Mouse (Mus musculus) heart, postnatal 0 days (tissue): ENCODE measurements around the gene Kctd19. TPM values are rescaled to one million over a fixed set of nuclear protein-coding genes. Genes with fewer than 3 reads are reported as not detected.

Source experiments
- ATAC-seq: fragments of 200-750 bp; cut with Nextera tagmentation; 2 replicates; pipeline ENCODE4 v1.8.0; 2017; ENCODE audit warnings: low read depth, moderate number of reproducible peaks, moderate library complexity; ENCODE audit not compliant: insufficient read depth
- DNase-seq: peaks from one replicate; pipeline ENCODE4 v3.0.0-alpha.2; 2016; ENCODE audit warnings: low spot score
- H3K27ac ChIP-seq: fragments of 300-500 bp; sonication (generic); 2 replicates; pipeline ENCODE4 v1.5.1; 2014; ENCODE audit warnings: low read depth, mild to moderate bottlenecking
- H3K27me3 ChIP-seq: fragments of 300-500 bp; sonication (generic); 2 replicates; pipeline ENCODE4 v1.6.1; 2014; ENCODE audit warnings: low read length, mixed read lengths; ENCODE audit not compliant: control insufficient read depth, insufficient read depth
- H3K36me3 ChIP-seq: fragments of 300-500 bp; sonication (generic); replicated peaks from 2 replicates; pipeline ENCODE4 v1.6.1; 2014; ENCODE audit warnings: low read length, mixed read lengths; ENCODE audit not compliant: control insufficient read depth, insufficient read depth
- H3K4me1 ChIP-seq: fragments of 300-500 bp; sonication (generic); 2 replicates; pipeline ENCODE4 v1.6.1; 2014; ENCODE audit warnings: antibody characterized with exemption; ENCODE audit not compliant: control insufficient read depth, insufficient read depth
- H3K4me2 ChIP-seq: fragments of 300-500 bp; sonication (generic); 2 replicates; pipeline ENCODE4 v1.6.1; 2014; ENCODE audit warnings: low read depth, mild to moderate bottlenecking, low read length, moderate library complexity
- H3K4me3 ChIP-seq: fragments of 300-500 bp; sonication (generic); 2 replicates; pipeline ENCODE4 v1.5.1; 2014; ENCODE audit warnings: low read depth, low read length
- H3K9ac ChIP-seq: fragments of 300-500 bp; sonication (generic); replicated peaks from 2 replicates; pipeline ENCODE4 v1.6.1; 2014; ENCODE audit warnings: low read depth, low read length, mixed read lengths
- H3K9me3 ChIP-seq: fragments of 300-500 bp; sonication (generic); replicated peaks from 2 replicates; pipeline ENCODE4 v1.6.1; 2016; ENCODE audit warnings: low read length; ENCODE audit not compliant: control insufficient read depth
- CTCF ChIP-seq: IDR thresholded peaks from 2 replicates; pipeline ENCODE4 v1.5.1; 2016; ENCODE audit warnings: antibody characterized with exemption, control low read depth, low read depth
- EP300 ChIP-seq: IDR thresholded peaks from 2 replicates; pipeline ENCODE4 v1.6.1; 2016; ENCODE audit warnings: antibody characterized with exemption, low read depth
- WGBS: fragments of 180-500 bp; shearing (Covaris S2); extraction: QIAGEN DNeasy Blood & Tissue Kit; methylation state at CpG from one replicate; pipeline ENCODE4 v1.1.7; 2014; 5-methylcytosine and 5-hydroxymethylcytosine counted together
- polyA plus RNA-seq: library from polyadenylated mRNA; unstranded; fragments of >200 nt; fragmentation: Nextera tagmentation; extraction: Ambion mirVana; gene quantifications from 2 replicates; pipeline ENCODE4 v1.2.1, GENCODE M21; 2015
- total RNA-seq: library from RNA; depleted of rRNA; stranded (reverse); fragments of >200 nt; gene quantifications from 2 replicates; pipeline ENCODE4 v1.2.3, GENCODE M21; 2014; ENCODE audit warnings: low replicate concordance; rRNA removed

The Kctd19 gene
- total and polyA plus RNA-seq, 2 experiments from 2014 or later: not detected

DNA sequence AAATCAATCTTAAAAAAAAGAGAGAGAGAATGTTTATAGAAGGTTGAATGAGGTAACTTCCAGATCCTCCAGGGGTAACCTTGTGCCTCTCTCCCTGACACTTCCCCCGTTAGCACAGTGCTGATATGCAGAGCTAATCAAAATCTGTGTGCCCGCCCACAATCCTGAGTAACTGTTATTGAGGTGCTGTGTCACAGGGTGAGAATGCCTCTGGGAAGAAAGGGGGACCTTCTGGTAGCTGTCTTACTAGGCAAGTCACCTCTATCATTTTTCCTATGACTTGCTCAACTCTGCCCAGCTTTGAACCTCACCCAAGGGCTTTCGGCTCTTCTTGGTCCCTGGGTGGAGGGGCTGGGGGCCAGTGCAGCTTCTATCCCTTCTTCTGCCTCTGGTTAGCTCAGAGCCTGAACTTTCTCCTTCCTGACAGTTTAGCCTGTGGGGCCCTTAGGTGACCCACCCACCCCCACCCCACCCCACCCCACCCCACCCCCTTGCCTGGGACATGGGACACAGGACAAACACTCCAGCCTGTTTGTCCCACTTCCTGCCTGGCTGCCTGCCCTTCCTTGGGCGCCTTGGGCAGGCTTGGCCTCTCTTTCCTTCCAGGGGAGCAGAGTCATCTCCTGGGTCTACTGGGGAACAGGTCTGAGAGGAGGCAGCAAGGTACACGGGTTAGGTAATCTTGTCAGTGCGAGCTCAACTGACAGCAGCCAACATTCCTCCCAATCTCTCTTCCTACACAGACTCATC lies 73.2 kb downstream of the Kctd19 start:
- Histone ChIP-seq H3K4me3 (no peak overlapping the region), H3K27ac (peak overlapping the region; percentile 17), H3K9me3 (no peaks in the 10 kb centered on the region), H3K36me3 (peaks cover 38% of the 10 kb centered on the region), H3K9ac (no peak overlapping the region), H3K4me2 (no peak overlapping the region), H3K27me3 (no peaks in the 10 kb centered on the region), H3K4me1 (peaks cover 35% of the 10 kb centered on the region)
- 43% methylated on average over 6 of the region's 6 CpGs for WGBS
- DNase-seq (no peak), ATAC-seq (no peak)
- TF ChIP-seq CTCF (no peak), EP300 (no peak)

DNA sequence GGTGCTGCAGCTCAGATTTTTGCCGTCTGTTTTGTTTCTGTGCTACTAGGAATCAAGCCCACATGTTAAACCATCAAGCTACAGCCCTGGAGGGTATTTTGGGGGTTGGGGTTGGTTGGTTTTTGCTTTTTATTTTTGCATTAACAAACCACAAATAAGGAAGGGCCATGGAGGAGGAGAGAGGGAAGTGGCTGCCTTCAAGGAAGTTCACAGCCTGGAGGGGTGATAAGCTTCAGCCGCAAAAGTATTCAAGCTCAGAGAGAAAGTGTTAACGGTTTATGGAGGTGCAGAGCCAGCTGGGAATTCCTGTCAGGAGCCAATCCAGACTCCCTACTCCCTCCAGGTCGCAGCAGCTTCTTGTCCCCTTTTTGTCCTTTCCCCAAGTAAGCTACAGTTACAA lies 74.3 kb downstream of the Kctd19 start:
- H3K4me1 ChIP-seq: peaks cover 30% of the 10 kb centered on the region
- ATAC-seq (no peak), DNase-seq (no peak)
- no peak overlapping the region for H3K4me3 ChIP-seq
- TF ChIP-seq EP300: no peak
- no peak for TF ChIP-seq CTCF
- WGBS: 19% methylated on average over 4 of the region's 4 CpGs
- no peaks in the 10 kb centered on the region for H3K27me3 ChIP-seq
- 0 out of 2 replicates have a peak overlapping the region, but pooled peaks have one; percentile 9 for H3K9ac ChIP-seq
- peak overlapping the region; percentile 30; the same call in 1 of the 2 replicates for H3K27ac ChIP-seq
- H3K36me3 ChIP-seq: peaks cover 48% of the 10 kb centered on the region
- no peaks in the 10 kb centered on the region for H3K9me3 ChIP-seq
- H3K4me2 ChIP-seq: no peak overlapping the region

DNA sequence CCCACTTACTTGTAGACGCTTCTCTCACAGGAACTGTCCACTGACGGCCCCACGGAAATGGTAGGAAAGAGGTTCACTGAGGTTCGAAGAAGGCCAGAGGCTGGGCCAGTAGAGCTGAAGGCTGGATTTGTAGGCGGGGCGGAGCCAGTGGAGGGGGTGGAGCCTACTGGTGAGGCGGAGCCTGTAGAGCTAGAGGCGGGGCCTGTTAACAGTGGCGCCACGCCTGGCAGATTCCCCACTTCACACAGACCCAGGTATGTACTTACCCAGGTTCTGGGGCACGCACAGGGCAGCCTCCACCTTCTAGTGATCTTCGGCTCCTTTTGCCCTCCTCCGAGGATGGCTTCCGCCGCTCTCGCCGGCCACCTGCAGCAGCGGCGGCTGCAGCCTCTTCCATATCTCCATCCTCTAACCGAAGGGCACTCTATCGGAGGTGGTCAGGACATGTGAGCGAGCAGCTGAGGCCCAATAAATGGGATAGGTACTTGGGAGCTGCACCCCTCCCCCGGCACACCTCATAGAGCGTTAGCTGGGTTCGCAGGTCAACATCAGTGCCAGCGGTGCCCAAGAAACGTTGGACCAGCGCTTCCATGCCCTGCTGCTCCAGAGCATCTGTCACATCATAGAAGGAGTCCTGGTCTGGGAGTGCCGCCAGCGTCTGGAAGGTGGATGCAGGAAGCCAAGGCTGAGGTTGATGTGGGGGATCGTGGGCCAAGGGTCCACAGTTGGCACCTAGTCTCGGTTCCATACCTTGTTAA lies 76.8 kb downstream of the Kctd19 start:
- Histone ChIP-seq H3K27ac (no peak overlapping the region), H3K4me2 (no peak overlapping the region), H3K27me3 (no peaks in the 10 kb centered on the region), H3K4me1 (peaks cover 29% of the 10 kb centered on the region), H3K9me3 (no peaks in the 10 kb centered on the region), H3K36me3 (peaks cover 71% of the 10 kb centered on the region), H3K4me3 (no peak overlapping the region), H3K9ac (no peak overlapping the region)
- TF ChIP-seq CTCF: no peak
- TF ChIP-seq EP300: no peak
- DNase-seq (no peak), ATAC-seq (no peak)
- 79% methylated on average over 32 of the region's 32 CpGs for WGBS

Other genes starting within 250 kb of the Kctd19 start
- 50.0 and 70.0 TPM in 2 replicates for gene Cbfb, start 242.8 kb downstream of the Kctd19 start, total RNA-seq
- 26.8 and 27.0 TPM in 2 replicates for gene Cbfb, start 242.8 kb downstream of the Kctd19 start, polyA plus RNA-seq
- 27.1 and 30.4 TPM in 2 replicates for gene D230025D16Rik, start 188.4 kb downstream of the Kctd19 start, total RNA-seq
- 14.3 and 15.2 TPM in 2 replicates for gene D230025D16Rik, start 188.4 kb downstream of the Kctd19 start, polyA plus RNA-seq
- 6.0 and 9.7 TPM in 2 replicates for gene B3gnt9, start 158.3 kb downstream of the Kctd19 start, total RNA-seq
- gene B3gnt9, start 158.3 kb downstream of the Kctd19 start, polyA plus RNA-seq: 7.3 and 7.7 TPM in 2 replicates
- 9.0 and 10.4 TPM in 2 replicates for gene Tradd, start 148.9 kb downstream of the Kctd19 start, total RNA-seq
- 16.7 and 17.6 TPM in 2 replicates for gene Tradd, start 148.9 kb downstream of the Kctd19 start, polyA plus RNA-seq
- 1.5 and 6.4 TPM in 2 replicates for gene Fbxl8, start 148.9 kb downstream of the Kctd19 start, total RNA-seq
- gene Fbxl8, start 148.9 kb downstream of the Kctd19 start, polyA plus RNA-seq: 3.6 and 4.3 TPM in 2 replicates
- 2.1 TPM in 1 of 2 replicates, not detected in the other for gene Hsf4, start 143.7 kb downstream of the Kctd19 start, total RNA-seq
- 0.34 and 0.43 TPM in 2 replicates for gene Hsf4, start 143.7 kb downstream of the Kctd19 start, polyA plus RNA-seq
- gene Nol3, start 137.4 kb downstream of the Kctd19 start, total RNA-seq: 6.8 and 13.2 TPM in 2 replicates
- 9.8 and 10.0 TPM in 2 replicates for gene Nol3, start 137.4 kb downstream of the Kctd19 start, polyA plus RNA-seq
- 0.43 and 3.5 TPM in 2 replicates for gene 4931428F04Rik, start 123.6 kb downstream of the Kctd19 start, total RNA-seq
- gene 4931428F04Rik, start 123.6 kb downstream of the Kctd19 start, polyA plus RNA-seq: 3.3 and 3.5 TPM in 2 replicates
- gene Exoc3l, start 117.4 kb downstream of the Kctd19 start, total RNA-seq: 6.1 and 10.6 TPM in 2 replicates
- gene Exoc3l, start 117.4 kb downstream of the Kctd19 start, polyA plus RNA-seq: 9.5 and 9.9 TPM in 2 replicates
- gene E2f4, start 115.8 kb downstream of the Kctd19 start, total RNA-seq: 19.2 and 27.9 TPM in 2 replicates
- gene E2f4, start 115.8 kb downstream of the Kctd19 start, polyA plus RNA-seq: 21.8 and 22.6 TPM in 2 replicates
- 1.4 and 2.2 TPM in 2 replicates for gene Elmo3, start 107.9 kb downstream of the Kctd19 start, total RNA-seq
- gene Elmo3, start 107.9 kb downstream of the Kctd19 start, polyA plus RNA-seq: 1.6 and 1.9 TPM in 2 replicates
- gene Lrrc29, start 87.2 kb downstream of the Kctd19 start, total RNA-seq: 4.0 and 5.8 TPM in 2 replicates
- gene Lrrc29, start 87.2 kb downstream of the Kctd19 start, polyA plus RNA-seq: 1.1 and 1.5 TPM in 2 replicates
- 69.3 and 81.0 TPM in 2 replicates for gene Tmem208, start 87.1 kb downstream of the Kctd19 start, total RNA-seq
- gene Tmem208, start 87.1 kb downstream of the Kctd19 start, polyA plus RNA-seq: 66.2 and 68.9 TPM in 2 replicates
- gene Fhod1, start 65.5 kb downstream of the Kctd19 start, total RNA-seq: 6.4 and 6.9 TPM in 2 replicates
- 0.70 and 0.72 TPM in 2 replicates for gene Fhod1, start 65.5 kb downstream of the Kctd19 start, polyA plus RNA-seq
- 1.2 and 3.9 TPM in 2 replicates for gene Slc9a5, start 64.7 kb downstream of the Kctd19 start, total RNA-seq
- gene Slc9a5, start 64.7 kb downstream of the Kctd19 start, polyA plus RNA-seq: 0.27 and 0.41 TPM in 2 replicates
- not detected in 2 replicates for gene Plekhg4, start 40.2 kb downstream of the Kctd19 start, total RNA-seq
- gene Plekhg4, start 40.2 kb downstream of the Kctd19 start, polyA plus RNA-seq: 0.03 and 0.08 TPM in 2 replicates
- 0.23 TPM in 1 of 2 replicates, not detected in the other for gene Lrrc36, start 69 bp upstream of the Kctd19 start, total RNA-seq
- gene Lrrc36, start 69 bp upstream of the Kctd19 start, polyA plus RNA-seq: 0.36 and 0.56 TPM in 2 replicates
- gene Tppp3, start 58.0 kb upstream of the Kctd19 start, total RNA-seq: 12.9 and 19.8 TPM in 2 replicates
- gene Tppp3, start 58.0 kb upstream of the Kctd19 start, polyA plus RNA-seq: 37.8 and 42.3 TPM in 2 replicates
- gene Zdhhc1, start 83.4 kb upstream of the Kctd19 start, total RNA-seq: 37.8 and 56.2 TPM in 2 replicates
- 19.1 TPM in 2 replicates for gene Zdhhc1, start 83.4 kb upstream of the Kctd19 start, polyA plus RNA-seq
- gene Hsd11b2, start 105.3 kb upstream of the Kctd19 start, total RNA-seq: not detected in 2 replicates
- 0.18 and 0.25 TPM in 2 replicates for gene Hsd11b2, start 105.3 kb upstream of the Kctd19 start, polyA plus RNA-seq
- gene Atp6v0d1, start 152.5 kb upstream of the Kctd19 start, total RNA-seq: 52.1 and 60.8 TPM in 2 replicates
- gene Atp6v0d1, start 152.5 kb upstream of the Kctd19 start, polyA plus RNA-seq: 57.5 and 58.9 TPM in 2 replicates
- gene Ripor1, start 191.8 kb upstream of the Kctd19 start, total RNA-seq: 10.6 and 15.9 TPM in 2 replicates
- 21.2 and 22.2 TPM in 2 replicates for gene Ripor1, start 191.8 kb upstream of the Kctd19 start, polyA plus RNA-seq
- gene Ctcf, start 223.1 kb upstream of the Kctd19 start, total RNA-seq: 13.7 and 21.3 TPM in 2 replicates
- 42.0 and 42.3 TPM in 2 replicates for gene Ctcf, start 223.1 kb upstream of the Kctd19 start, polyA plus RNA-seq
- gene Agrp, start 223.9 kb upstream of the Kctd19 start, total RNA-seq: not detected in 2 replicates
- gene Agrp, start 223.9 kb upstream of the Kctd19 start, polyA plus RNA-seq: 0.25 and 0.53 TPM in 2 replicates